Mouse (Mus musculus) neural tube, embryonic 10.5 days (tissue): ENCODE measurements around the gene Lhx1.

Experiments
- DNase-seq: peaks from one replicate; pipeline ENCODE4 v3.0.0-alpha.2; 2017; ENCODE audit warnings: low spot score; ENCODE audit errors: extremely low spot score

The Lhx1 gene

GRCm38 (mm10) chr11:84496901-84497300, 28.4 kb downstream of the Lhx1 start:
- DNase-seq = no peak

- no peak for DNase-seq
These were observed 29.6 kb downstream of the Lhx1 start for GRCm38 (mm10) chr11:84495774-84496173.

- no peak for DNase-seq
These were observed 43.7 kb downstream of the Lhx1 start for GRCm38 (mm10) chr11:84481661-84482060.

- no peak for DNase-seq
These were observed 44.9 kb downstream of the Lhx1 start for GRCm38 (mm10) chr11:84480451-84480850.

- no peak for DNase-seq
These were observed 48.7 kb downstream of the Lhx1 start for GRCm38 (mm10) chr11:84476641-84477040.

- DNase-seq = no peak
These were observed 49.3 kb downstream of the Lhx1 start for GRCm38 (mm10) chr11:84475991-84476390.

GRCm38 (mm10) chr11:84473093-84473667, 52.2 kb downstream of the Lhx1 start:
- DNase-seq = no peak
